Mouse (Mus musculus): ENCODE results near the gene Sik2.

Sik2 gene

DNA sequence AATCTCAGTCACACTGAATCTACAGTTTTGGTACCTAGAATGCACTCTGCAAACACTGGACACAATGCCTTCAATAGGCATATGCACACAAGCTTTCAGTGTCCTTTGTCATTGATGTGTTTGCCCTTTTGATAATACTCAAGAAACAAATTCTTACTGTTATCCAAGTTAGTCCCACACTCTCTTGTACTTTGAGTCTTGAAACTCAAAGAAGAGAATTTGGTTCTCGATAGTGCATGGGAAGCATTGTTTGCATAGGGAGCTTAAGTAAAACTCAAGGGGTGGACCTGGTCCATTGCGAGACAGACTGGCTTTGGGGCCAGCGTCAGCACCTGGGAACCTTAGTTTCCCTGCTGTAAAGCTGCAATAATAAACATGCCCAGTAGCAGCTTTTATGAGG is 90.7 kb downstream of the Sik2 start:
- no peak for DNase-seq (ENCODE audit: low spot score)

DNA sequence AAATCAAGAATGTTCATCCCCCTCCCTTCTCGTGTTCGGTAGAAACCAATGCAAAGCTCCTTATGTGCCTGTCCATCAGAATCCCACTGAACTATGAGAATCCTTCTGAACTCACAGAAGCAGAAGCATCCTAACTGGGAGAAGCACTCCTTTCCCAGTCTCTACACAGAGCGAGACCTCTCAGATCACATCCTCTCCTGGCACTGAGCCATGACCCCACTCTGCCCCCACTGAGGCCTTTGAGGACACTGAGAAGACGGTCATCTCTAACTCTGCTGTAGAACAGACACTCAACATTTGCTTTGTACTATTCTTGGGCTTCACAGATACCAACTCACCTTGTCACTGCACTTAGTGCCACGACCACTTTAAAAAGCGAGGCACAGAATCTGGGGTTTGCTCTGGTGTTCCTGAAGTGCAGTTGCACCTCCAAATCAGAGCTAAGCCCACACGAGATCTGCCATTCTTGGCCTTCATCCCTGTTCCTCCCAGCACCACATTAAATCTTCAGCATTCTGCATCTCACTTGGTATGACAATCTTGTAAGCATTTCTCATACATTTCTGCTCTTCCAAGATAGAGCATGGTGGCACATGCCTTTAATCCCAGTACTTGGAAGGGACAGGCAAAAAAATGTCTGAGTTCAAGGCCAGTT is 96.9 kb downstream of the Sik2 start:
- DNase-seq (ENCODE audit: low spot score) = no peak

DNA sequence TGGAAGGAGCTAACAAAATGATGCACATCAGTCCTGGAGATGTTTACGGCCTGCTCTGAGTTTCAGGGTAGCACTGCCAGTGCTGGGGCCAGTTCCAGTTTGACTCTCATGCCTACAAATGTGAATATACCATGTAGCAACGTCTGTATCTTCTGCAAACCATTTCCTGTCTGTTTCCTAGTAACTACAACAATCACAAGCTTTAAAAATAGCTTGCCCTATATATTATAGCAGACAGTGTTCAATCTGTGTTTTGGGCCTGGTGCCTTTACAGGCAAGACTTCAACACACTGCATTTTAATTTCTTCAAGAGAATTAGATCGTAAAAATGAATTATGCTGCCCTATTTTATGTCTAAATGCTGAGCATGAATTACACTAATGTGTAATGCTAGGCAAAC is 103.6 kb downstream of the Sik2 start:
- DNase-seq (ENCODE audit: low spot score) = no peak

DNA sequence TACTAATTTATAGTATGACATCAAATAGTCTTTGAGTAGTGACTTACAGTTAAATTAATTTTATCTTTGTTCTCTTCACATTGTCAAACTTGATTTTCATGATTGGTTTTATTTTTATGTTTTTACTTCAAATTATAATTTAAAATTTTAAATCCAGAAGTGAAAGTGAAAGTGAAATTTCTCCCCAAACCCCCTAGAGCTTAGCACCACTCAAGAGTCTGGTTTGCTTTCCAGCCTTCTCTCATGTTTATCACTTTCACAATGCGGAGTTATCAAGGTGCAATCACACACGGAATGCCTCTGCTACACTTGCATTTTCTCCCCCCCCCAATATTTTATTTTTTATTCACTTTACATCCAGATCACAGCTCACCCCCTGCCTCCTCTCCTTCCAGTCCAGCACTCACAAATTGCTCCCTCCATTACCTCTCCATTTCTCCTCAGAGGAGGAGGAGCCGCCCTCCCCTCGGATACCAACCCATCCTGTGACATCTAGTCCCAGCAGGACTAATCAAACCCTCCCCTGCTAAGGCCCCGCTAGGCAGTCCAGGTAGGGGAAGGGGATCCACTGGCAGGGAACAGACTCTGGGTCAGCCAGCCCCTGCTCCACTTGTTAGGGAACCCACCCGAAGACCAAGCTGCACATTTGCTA is 104.6 kb downstream of the Sik2 start:
- no peak for DNase-seq (ENCODE audit: low spot score)

DNA sequence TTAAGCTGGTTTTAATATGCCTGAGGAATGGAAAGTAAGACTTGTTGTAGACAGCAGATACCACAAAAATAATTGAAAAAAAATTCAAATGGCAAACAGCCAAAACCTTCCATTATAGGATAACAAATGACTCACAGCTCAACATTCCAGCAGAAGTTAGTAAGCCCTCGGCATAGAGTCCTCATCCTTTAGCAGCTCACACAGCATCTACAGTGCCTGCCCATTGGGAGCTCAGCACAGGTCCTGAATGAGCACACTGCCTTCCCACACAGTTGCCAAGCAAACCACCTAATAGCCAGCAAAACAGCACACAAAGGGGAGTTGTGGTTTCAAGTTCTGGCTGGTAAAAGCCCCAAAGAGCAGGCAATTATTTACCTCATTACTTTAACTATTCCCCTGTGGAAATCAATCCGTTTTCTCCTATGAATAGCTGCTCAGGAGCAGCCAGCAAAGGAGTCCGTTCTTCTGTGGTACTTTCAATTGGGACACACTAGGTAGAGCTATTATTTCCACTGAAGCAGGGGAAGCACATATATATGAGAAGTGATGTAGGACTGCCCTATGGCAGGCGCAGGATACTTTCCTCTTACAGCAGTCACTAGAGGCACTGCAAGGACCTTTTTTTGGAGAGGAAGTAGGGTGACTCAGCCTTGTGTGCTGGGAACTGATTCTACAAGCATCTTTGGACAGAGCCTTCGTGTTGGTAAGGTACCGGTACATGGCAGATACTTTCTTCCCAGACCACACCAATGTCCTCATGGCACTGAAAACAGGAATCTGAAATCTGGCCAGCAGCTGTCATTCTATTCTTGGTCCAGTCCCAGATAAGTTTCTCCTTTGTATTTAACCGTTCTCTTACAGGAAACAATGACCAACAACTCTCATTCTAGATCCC is 108.6 kb downstream of the Sik2 start:
- DNase-seq (ENCODE audit: low spot score) = peak; percentile 37

DNA sequence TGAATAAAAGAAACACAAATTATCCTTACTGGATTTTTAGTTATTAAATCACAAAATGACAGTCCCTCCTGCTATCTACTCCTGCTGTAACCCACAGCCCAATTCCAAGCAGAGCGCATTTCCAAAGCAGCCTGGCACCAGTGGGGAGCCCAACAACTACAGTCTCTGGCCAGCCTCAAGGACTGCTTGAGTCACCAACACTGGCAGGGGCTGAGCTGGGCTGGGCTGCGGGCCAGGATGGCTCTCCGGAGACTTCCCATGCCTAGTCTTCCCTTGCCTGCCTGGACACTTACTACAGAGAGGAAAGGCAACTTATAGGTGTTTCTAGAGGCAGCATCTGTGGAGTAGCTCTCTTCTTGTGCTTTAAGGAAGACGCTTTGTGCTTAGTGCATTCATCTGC is 115.2 kb downstream of the Sik2 start:
- peak; percentile 93 for DNase-seq (ENCODE audit: low spot score)

DNA sequence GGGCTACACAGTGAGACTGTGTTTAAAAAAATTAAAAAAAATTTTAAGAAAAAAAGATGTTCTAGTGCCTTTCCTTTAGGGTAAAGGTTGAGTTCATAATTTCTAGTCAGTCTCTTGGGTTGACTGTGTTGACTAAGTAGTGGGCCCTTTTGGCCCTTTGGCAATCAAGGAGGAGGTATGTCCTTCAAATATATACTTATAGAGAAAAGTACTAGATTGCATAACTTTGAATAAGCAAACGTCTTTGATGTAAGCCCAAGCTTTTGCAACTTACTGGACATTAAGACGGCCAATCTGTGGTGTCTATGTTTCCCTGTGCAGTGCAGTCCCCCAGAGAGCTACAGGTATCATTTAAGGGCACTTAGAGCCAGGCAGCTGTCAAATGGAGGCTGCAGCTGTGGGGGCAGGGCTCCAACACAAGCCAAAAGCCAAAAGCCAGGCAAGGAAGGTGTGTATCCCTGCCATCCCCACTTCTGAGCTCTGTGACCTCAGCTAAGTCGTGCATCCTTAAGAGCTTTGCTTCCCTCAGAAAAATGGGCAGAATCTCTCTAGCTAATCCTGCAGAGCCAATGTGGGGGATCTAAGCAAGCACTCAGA is 118.3 kb downstream of the Sik2 start:
- DNase-seq (ENCODE audit: low spot score) = no peak

DNA sequence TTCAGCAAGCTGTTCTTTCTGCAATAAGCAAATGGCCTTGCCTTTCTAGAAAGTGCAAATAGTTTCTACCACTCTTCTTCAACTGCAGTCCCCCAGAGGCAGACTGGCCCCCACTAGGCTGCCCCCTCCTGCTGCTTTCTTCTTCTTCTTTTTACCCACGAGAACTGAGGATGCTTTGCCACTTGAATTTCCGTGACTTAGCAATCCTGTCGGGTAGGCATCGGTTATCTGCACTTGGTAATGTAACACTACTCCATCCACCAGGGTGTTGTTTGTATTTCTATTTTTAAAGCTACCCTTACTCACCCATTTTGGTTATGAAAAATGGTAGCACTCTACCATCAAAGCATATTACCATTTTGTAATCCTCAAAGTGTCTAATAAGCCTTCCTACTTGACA is 118.9 kb downstream of the Sik2 start:
- no peak for DNase-seq (ENCODE audit: low spot score)

DNA sequence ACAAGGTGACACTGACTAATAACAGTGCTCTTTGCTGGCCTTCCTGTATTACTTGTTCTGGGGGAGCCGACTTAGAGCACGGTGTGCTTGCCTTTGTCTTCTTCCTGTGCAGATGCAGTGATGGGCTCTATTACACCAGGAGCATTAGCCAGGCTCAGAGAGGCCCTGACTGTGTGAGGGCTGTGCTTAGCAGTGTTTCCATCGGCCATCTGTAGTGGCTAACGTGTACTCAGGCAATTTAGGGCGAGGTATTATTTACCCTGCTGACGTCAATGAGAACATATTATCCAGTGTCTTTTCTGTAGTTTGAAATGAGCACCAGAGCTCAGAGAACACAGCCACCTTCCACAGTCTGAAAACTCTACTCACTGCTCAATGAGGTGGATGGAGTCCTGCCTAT is 119.7 kb downstream of the Sik2 start:
- no peak for DNase-seq (ENCODE audit: low spot score)

DNA sequence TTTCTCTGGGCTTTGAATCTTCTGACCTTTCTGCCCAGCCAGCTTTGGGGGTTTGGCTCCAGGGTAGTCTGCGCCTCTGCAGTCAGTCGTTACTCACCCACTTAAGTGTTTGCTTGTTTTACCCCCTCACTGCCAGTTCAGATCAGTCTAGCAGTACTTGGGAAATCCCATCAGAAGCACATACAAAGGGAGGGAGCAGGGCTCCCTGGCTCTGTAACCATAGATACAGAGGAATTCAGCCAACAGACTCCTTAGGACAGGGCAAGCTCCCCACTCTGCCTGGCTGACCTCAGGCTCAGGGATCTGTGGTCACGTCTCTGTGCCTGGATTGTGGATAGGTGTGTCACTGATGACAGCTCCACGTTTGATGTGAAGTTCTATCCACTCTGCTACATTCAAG is 121.5 kb downstream of the Sik2 start:
- DNase-seq (ENCODE audit: low spot score) = peak; percentile 38

DNA sequence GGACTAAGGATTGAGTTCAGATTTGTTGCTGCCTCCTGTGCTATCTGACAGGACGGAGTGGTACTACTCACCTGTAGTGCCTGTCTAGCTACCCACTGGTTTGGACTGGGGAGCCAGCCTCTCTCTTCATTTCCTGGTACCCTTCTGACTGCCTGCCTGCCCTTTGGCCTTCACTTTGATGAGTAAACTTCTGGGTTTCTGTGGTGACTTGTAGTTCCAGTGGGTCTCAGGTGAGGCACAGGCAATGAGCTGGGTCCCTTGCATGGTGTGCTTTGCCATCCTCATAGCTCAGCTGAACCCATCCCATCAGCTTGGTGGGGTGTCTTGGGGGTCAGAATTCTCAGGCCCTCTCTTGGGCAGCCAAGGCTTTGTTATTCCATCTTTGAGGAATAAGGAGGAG is 122.0 kb downstream of the Sik2 start:
- no peak for DNase-seq (ENCODE audit: low spot score)

DNA sequence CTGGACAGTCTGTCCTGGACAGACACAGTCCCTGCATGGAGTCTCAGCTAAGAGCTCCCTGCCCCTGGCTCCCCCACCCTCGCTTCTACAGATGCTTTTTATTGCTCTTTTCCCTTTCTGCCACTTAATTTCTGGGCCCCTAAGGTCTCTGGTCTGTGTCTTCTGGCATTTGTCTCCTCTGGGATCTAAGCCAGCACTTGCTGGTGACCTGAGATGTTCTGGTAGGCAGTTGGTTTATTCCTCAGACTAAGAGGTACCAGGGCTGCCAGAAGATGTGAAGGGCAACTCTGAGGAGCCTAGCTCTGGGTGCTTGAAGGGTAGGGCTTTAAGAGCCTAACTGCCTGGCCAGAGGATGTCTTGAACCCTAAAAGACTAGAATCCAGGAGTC is 123.3 kb downstream of the Sik2 start:
- peak; percentile 85 for DNase-seq (ENCODE audit: low spot score)

DNA sequence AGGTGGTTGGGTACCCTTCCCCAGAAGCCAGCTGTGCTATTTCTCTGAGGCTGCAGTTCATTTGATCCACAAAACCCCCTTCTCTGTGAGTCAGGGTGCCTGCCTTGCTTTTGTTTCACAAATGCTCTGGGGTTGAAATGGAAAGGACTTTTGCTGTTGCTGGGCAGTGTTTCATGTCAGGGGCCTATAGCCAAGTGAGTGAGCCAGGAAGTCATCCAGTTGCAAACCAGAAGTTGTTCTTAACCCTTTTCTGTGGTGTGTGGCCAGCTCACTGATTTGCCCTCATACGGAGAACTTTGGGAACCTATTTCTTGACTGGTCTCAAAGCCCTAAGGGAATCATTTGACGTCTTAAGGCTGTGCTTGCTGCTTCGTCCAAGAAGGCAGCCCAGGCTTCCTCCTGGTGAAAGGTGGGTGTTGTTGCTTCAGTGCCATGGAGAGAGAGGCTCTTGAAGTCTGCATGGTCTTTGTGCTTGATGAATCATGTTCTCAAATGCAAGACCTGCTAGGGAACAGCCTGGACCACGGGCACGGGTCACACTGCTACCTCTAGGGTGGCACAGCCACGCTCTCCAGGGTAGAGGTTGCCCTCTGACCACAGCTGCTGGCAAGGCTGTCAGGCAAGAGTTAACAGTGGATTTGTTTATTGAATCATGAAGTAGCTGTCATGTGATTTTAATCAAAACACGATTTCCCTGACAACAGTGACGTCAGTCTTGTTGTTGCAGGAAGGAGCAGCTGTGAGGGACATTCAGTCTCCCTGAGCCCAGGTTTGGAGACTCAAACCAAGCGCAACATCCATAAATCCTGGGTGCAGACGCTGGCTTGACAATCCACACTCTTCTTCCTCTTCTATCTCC is 123.9 kb downstream of the Sik2 start:
- peak; percentile 89 for DNase-seq (ENCODE audit: low spot score)

DNA sequence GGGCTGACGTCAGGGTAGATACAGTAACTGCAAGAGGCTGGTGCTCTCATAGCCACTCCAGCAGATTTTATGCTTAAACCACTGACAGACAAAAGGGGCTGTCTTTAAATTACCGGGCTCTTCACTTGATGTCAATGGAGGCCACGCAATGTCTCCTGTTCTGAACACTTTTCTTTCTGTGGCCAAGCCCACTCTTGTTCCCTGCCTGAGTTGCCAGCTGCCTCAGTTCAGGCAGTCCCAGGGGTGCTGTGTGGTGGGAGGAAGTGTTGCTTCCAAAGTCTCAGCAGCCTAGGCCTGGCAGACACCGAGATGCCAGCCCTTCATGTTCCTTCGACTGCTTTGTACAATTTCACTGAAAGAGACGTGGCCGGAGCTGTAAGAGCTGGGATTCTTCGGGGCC is 124.8 kb downstream of the Sik2 start:
- DNase-seq (ENCODE audit: low spot score) = peak; percentile 49

DNA sequence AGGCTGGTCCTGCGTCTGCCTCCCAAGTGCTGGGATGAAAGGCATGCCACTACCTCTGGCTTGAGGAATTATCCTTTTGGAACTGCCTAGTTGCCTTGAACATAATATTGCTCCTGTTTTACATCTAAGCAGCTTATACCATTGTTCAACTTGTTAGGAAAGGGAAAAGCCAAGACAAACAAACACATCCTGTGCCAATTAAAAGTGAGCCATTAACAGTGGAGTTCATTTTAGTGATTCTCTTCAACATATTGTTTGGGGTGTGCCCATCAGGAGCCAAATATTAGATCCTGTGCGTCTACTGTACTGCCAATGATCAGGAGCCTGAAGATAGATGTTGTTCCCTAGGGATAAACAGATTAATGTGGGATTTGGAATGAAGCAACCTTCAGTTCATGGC is 126.7 kb downstream of the Sik2 start:
- no peak for DNase-seq (ENCODE audit: low spot score)

DNA sequence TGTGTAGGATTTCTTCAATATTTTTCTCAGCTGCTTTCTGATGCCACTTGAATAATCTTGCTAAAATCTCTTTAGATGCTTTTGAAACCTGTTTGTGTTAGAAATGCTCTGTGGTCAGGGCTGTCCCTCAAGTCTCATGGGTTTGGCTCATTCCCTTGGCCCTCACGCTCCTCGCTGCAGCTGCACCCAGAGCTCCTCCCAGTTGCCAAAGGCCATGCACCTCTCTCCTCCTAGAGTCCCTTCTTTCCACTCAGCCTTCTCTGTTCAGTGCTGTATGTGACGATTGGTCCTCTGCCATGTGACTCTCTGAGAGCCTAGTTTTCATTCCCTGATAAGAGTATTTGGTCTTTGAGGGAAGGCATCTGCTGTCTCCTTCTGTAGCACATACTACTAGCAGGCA is 131.4 kb downstream of the Sik2 start:
- DNase-seq (ENCODE audit: low spot score) = no peak

DNA sequence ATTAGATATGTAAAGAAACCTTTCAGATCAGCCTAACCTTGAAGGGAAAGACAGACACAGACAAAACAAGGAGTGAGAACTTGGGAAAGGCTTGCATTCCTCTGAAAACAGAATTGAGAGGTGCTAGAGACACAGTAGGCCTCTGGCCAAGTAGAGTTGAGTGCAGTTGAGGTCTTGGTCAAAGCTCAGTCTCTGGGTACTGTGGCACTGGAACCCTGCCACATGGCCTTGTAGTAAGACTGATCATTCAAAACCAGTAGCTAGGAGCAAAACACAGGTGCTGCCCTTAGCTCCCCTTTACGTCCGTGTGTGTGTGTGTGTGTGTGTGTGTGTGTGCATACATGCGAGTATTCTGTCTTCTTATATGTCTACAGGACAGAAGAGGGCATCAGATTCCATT is 132.6 kb downstream of the Sik2 start:
- DNase-seq (ENCODE audit: low spot score) = no peak

DNA sequence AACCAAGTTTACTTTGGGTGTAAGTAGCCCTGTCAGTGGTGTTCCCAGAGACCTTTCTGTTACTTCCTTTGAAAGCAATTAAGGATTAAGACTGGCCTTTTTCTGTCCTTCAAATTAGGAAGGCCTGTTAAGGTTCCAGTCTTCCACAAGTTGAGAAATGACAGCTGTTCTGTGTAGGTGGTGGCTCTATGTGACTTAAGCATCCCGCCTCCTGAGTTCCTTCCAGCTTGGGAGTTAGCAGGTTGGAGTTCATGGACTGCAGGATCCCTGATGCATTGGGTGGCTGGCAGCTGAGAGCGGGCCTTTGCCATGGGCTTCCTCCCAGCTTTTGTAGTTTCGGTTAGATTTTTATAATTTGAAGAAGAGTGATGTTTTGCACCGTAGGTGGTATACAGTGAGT is 133.4 kb downstream of the Sik2 start:
- no peak for DNase-seq (ENCODE audit: low spot score)

DNA sequence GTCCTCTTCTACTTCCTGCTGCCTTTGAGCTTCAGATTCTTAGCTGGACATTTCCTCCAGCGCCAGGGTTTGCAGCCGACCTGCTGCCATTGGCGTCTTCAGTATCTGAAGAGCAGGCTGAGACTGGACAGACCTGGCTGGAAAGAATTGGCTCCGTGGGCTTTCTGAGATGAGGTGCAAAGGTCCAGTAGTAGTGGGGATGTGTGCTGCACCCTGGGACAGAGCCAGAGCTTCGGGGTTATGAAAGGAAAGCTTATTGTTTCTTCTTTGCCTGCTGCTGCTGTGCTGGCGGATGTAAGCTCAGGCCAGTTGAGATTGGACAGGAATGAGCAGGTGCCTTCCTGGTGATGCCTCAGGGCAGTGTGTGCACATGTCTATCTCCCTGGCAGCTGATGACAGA is 134.8 kb downstream of the Sik2 start:
- DNase-seq (ENCODE audit: low spot score) = no peak

DNA sequence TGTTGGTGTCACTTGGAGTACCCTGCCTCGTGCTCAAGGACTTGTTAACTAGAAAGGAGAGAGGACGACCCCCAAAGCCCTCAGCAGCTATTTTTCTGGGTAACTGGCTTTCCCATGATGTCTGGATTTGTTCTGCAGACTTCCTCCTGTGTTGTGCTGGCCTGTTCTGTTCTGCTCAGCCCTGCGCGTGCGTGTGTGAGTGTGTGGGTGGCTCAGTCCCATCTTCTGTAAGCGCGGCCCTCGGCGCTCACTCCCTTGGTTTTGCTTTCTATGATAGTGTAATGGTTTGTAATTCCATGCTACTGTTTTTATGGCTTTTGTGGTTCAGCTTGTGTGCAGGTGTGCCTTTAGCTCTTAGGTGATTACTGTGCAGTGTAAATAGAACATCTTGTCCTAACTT is 135.7 kb downstream of the Sik2 start:
- DNase-seq (ENCODE audit: low spot score) = no peak

DNA sequence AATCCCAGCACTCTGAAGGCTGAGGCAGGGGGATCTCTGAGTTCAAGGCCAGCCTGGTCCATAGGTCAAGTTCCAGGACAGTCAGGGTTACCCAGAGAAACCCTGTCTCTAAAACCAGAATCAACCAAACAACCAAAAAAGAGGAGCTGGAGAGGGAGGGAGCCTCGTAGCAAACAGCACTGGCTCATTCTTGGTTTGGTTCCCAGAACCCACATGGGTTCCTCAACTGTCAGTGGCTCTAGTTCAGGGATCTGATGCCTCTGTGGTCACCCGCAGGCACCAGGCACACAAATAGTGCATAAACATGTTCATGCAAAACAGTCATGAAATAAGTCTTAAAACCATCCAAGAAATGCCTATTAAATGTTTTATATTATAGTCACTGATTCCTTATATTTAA is 140.7 kb downstream of the Sik2 start:
- DNase-seq (ENCODE audit: low spot score) = no peak

DNA sequence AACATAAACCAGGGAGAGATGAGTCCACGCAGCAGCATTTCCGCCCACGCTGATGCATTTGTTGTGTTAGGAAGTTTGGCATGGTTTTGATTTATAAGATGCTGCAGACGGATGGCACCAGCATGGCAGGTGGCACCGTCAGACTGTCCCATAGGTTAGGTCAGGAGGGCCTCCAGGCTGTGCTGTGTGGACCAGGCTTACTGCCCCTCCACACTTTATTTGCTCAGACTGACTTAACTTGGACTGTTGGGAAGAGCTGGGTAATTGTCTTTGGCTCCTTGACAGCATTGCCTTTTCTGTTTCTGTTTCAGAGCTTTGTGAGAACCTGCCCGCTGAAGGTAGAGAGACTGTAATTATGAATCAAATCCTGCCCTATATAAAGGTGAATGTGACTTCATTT is 141.9 kb downstream of the Sik2 start:
- DNase-seq (ENCODE audit: low spot score) = no peak
